Mouse (Mus musculus) MEL (cell line): ENCODE results near the gene Ctbs. TPM values are rescaled to one million over a fixed set of nuclear protein-coding genes. Genes with fewer than 3 reads are reported as not detected.

Source experiments
- DNase-seq: peaks from one replicate; pipeline ENCODE4 v3.0.0; 2011; ENCODE audit warnings: low read depth, low spot score
- H3K27ac ChIP-seq: 2 replicates; pipeline ENCODE4 v1.5.1; 2012; ENCODE audit warnings: low read depth, mild to moderate bottlenecking, control low read depth, low read length, moderate library complexity; ENCODE audit not compliant: control insufficient read depth
- H3K27me3 ChIP-seq, 2 experiments: fragments of 150-350 bp in 1 of 2; sonication (generic) in 1 of 2; 2 replicates each; pipeline ENCODE4 v1.6.1; 2012; ENCODE audit warnings: low read length in 2 of 2, mild to moderate bottlenecking in 2 of 2, improper control_type of control experiment in 1 of 2, moderate library complexity in 1 of 2; ENCODE audit not compliant: insufficient read depth in 2 of 2, control insufficient read depth in 1 of 2
- H3K36me3 ChIP-seq, 2 experiments: 2 replicates each; pipeline ENCODE4 v1.6.1; 2012 to 2014; ENCODE audit warnings: low read length in 2 of 2, improper control_type of control experiment in 1 of 2, inconsistent platforms in 1 of 2, mild to moderate bottlenecking in 1 of 2; ENCODE audit not compliant: insufficient read depth in 2 of 2, control insufficient read depth in 1 of 2
- H3K4me1 ChIP-seq, 2 experiments: fragments of 150-350 bp in 1 of 2; sonication (generic) in 1 of 2; 2 replicates each; pipeline ENCODE4 v1.6.1; 2012; ENCODE audit warnings: low read length in 2 of 2, improper control_type of control experiment in 1 of 2, mild to moderate bottlenecking in 1 of 2; ENCODE audit not compliant: insufficient read depth in 2 of 2, control insufficient read depth in 1 of 2
- H3K4me3 ChIP-seq, 2 experiments: fragments of 150-350 bp in 1 of 2; sonication (generic) in 1 of 2; 2 replicates each; pipeline ENCODE4 v1.5.1; 2012; ENCODE audit warnings: low read depth in 2 of 2, low read length in 2 of 2, mild to moderate bottlenecking in 2 of 2, moderate library complexity in 2 of 2, control low read depth in 1 of 2, improper control_type of control experiment in 1 of 2; ENCODE audit not compliant: control insufficient read depth in 1 of 2, insufficient read depth in 1 of 2
- H3K79me2 ChIP-seq: 2 replicates; pipeline ENCODE4 v1.6.1; 2012; ENCODE audit warnings: mild to moderate bottlenecking, low read length, moderate library complexity; ENCODE audit not compliant: control insufficient read depth, poor library complexity, insufficient read depth
- H3K9ac ChIP-seq: 2 replicates; pipeline ENCODE4 v1.6.1; 2012; ENCODE audit warnings: low read depth, mild to moderate bottlenecking, control low read depth, low read length, moderate library complexity; ENCODE audit not compliant: control insufficient read depth, poor library complexity, severe bottlenecking
- H3K9me3 ChIP-seq: fragments of 150-350 bp; sonication (generic); replicated peaks from 2 replicates; pipeline ENCODE4 v1.6.1; 2012; ENCODE audit warnings: mild to moderate bottlenecking, low read length, improper control_type of control experiment, moderate library complexity; ENCODE audit not compliant: insufficient read depth
- BHLHE40 ChIP-seq: IDR thresholded peaks from 2 replicates; pipeline ENCODE4 v1.6.1; 2012; ENCODE audit warnings: low read depth, mild to moderate bottlenecking, inconsistent platforms, low read length, improper control_type of control experiment, borderline replicate concordance
- CHD1 ChIP-seq: IDR thresholded peaks from 2 replicates; pipeline ENCODE4 v1.6.1; 2012; ENCODE audit warnings: low read depth, mild to moderate bottlenecking, inconsistent platforms, low read length, improper control_type of control experiment
- ETS1 ChIP-seq: IDR thresholded peaks from 2 replicates; pipeline ENCODE4 v1.6.1; 2012; ENCODE audit warnings: low read depth, mild to moderate bottlenecking, inconsistent platforms, low read length, improper control_type of control experiment, moderate library complexity
- GABPA ChIP-seq: IDR thresholded peaks from 2 replicates; pipeline ENCODE4 v1.6.1; 2012; ENCODE audit warnings: low read depth, mild to moderate bottlenecking, inconsistent platforms, low read length, improper control_type of control experiment, moderate library complexity
- GATA1 ChIP-seq: IDR thresholded peaks from 2 replicates; pipeline ENCODE4 v1.6.1; 2011; ENCODE audit warnings: low read depth, low read length, improper control_type of control experiment
- HCFC1 ChIP-seq: IDR thresholded peaks from 2 replicates; pipeline ENCODE4 v1.6.1; 2012; ENCODE audit warnings: low read depth, mild to moderate bottlenecking, inconsistent platforms, low read length, improper control_type of control experiment, moderate library complexity
- MAFK ChIP-seq: IDR thresholded peaks from 2 replicates; pipeline ENCODE4 v1.6.1; 2011; ENCODE audit warnings: low read depth, mild to moderate bottlenecking, low read length, improper control_type of control experiment, borderline replicate concordance
- MAZ ChIP-seq: IDR thresholded peaks from 2 replicates; pipeline ENCODE4 v1.6.1; 2012; ENCODE audit warnings: low read depth, mild to moderate bottlenecking, inconsistent platforms, low read length, improper control_type of control experiment
- MEF2A ChIP-seq: IDR thresholded peaks from 2 replicates; pipeline ENCODE4 v1.6.1; 2014; ENCODE audit warnings: low read depth, mild to moderate bottlenecking, inconsistent platforms, low read length, improper control_type of control experiment; ENCODE audit not compliant: poor library complexity, insufficient replicate concordance, severe bottlenecking; ENCODE audit errors: extremely low read depth
- MXI1 ChIP-seq: IDR thresholded peaks from 2 replicates; pipeline ENCODE4 v1.6.1; 2011; ENCODE audit warnings: mild to moderate bottlenecking, low read depth, low read length, improper control_type of control experiment
- POLR2AphosphoS2 ChIP-seq: IDR thresholded peaks from 2 replicates; pipeline ENCODE4 v1.6.1; 2011; ENCODE audit warnings: low read length, improper control_type of control experiment
- RCOR1 ChIP-seq: IDR thresholded peaks from 2 replicates; pipeline ENCODE4 v1.6.1; 2012; ENCODE audit warnings: low read depth, mild to moderate bottlenecking, inconsistent platforms, low read length, improper control_type of control experiment
- SIN3A ChIP-seq: IDR thresholded peaks from 2 replicates; pipeline ENCODE4 v1.6.1; 2012; ENCODE audit warnings: low read length, improper control_type of control experiment, inconsistent platforms
- TAL1 ChIP-seq: IDR thresholded peaks from 2 replicates; pipeline ENCODE4 v1.6.1; 2012; ENCODE audit warnings: mild to moderate bottlenecking, inconsistent platforms, low read length, moderate library complexity, mixed read lengths
- TBP ChIP-seq: IDR thresholded peaks from 2 replicates; pipeline ENCODE4 v1.8.0; 2011; ENCODE audit warnings: low read depth, low read length, improper control_type of control experiment
- UBTF ChIP-seq: IDR thresholded peaks from 2 replicates; pipeline ENCODE4 v1.6.1; 2012; ENCODE audit warnings: low read depth, mild to moderate bottlenecking, inconsistent platforms, low read length, improper control_type of control experiment, moderate library complexity, borderline replicate concordance; ENCODE audit not compliant: insufficient read depth
- USF1 ChIP-seq: IDR thresholded peaks from 2 replicates; pipeline ENCODE4 v1.6.1; 2014; ENCODE audit warnings: low read depth, mild to moderate bottlenecking, inconsistent platforms, low read length, improper control_type of control experiment, moderate library complexity
- ZNF384 ChIP-seq: IDR thresholded peaks from 2 replicates; pipeline ENCODE4 v1.6.1; 2012; ENCODE audit warnings: low read depth, mild to moderate bottlenecking, inconsistent platforms, low read length, improper control_type of control experiment
- polyA plus RNA-seq, 2 experiments: library from polyadenylated mRNA; stranded (reverse) in 1 of 2; unstranded in 1 of 2; fragments of >175 nt in 1 of 2; fragments of >200 nt in 1 of 2; gene quantifications; 2 replicates each; pipeline versions ENCODE4 v1.2.1 to v1.2.4; 2012; ENCODE audit warnings: low replicate concordance in 2 of 2, low read depth in 1 of 2; ENCODE audit not compliant: insufficient read length in 2 of 2, insufficient read depth in 1 of 2, missing spikeins in 1 of 2
- total RNA-seq: library from RNA; depleted of rRNA; stranded (reverse); fragments of 300-350 nt; gene quantifications from 2 replicates; pipeline ENCODE4 v1.2.3, GENCODE M21; 2012

The Ctbs gene
- total and polyA plus RNA-seq, 3 experiments = 3.2 to 5.1 TPM; not detected in 1

GRCm38 (mm10) chr3:146412008-146412407 lies 37.6 kb upstream of the Ctbs start:
- peaks cover 4 to 19% of the 10 kb centered on the region in 2 experiments for H3K4me1 ChIP-seq
- no peak overlapping the region for H3K27ac ChIP-seq
- peaks cover 3 to 15% of the 10 kb centered on the region in 2 experiments for H3K36me3 ChIP-seq

GRCm38 (mm10) chr3:146412480-146412879 lies 37.1 kb upstream of the Ctbs start:
- no peaks in the 10 kb centered on the region for H3K9me3 ChIP-seq
- no peak for DNase-seq
- H3K79me2 ChIP-seq = peaks cover 62% of the 10 kb centered on the region
- no peak for TF ChIP-seq MEF2A
- no peak for TF ChIP-seq ETS1
- no peak for TF ChIP-seq TBP
- TF ChIP-seq SIN3A = no peak
- peaks cover 4 to 20% of the 10 kb centered on the region in 2 experiments for H3K36me3 ChIP-seq
- no peak overlapping the region for H3K4me3 ChIP-seq
- no peak overlapping the region for H3K27ac ChIP-seq
- H3K4me1 ChIP-seq = peaks cover 9 to 19% of the 10 kb centered on the region in 2 experiments
- H3K27me3 ChIP-seq = no peaks in the 10 kb centered on the region
- H3K9ac ChIP-seq = no peak overlapping the region

More at GRCm38 (mm10) chr3:146412008-146412407, 37.6 kb upstream of the Ctbs start:
- no peaks in the 10 kb centered on the region for H3K27me3 ChIP-seq
- no peaks in the 10 kb centered on the region for H3K9me3 ChIP-seq
- no peak for TF ChIP-seq HCFC1
- TF ChIP-seq BHLHE40 = no peak
- TF ChIP-seq POLR2AphosphoS2 = no peak
- TF ChIP-seq MAZ = no peak
- TF ChIP-seq ZNF384 = no peak
- no peak for TF ChIP-seq GABPA
- no peak for TF ChIP-seq UBTF
- TF ChIP-seq TAL1 = no peak
- no peak for TF ChIP-seq USF1
- TF ChIP-seq MXI1 = no peak
- no peak for TF ChIP-seq SIN3A
- no peak for TF ChIP-seq MAFK
- TF ChIP-seq RCOR1 = no peak
- no peak for TF ChIP-seq CHD1
- TF ChIP-seq ETS1 = no peak
- no peak for TF ChIP-seq GATA1
- no peak overlapping the region for H3K4me3 ChIP-seq
- no peak for DNase-seq
- H3K79me2 ChIP-seq = peaks cover 65% of the 10 kb centered on the region
- no peak overlapping the region for H3K9ac ChIP-seq
